Mouse (Mus musculus): Measurements from ENCODE around the gene Sema7a.

The Sema7a gene

DNA sequence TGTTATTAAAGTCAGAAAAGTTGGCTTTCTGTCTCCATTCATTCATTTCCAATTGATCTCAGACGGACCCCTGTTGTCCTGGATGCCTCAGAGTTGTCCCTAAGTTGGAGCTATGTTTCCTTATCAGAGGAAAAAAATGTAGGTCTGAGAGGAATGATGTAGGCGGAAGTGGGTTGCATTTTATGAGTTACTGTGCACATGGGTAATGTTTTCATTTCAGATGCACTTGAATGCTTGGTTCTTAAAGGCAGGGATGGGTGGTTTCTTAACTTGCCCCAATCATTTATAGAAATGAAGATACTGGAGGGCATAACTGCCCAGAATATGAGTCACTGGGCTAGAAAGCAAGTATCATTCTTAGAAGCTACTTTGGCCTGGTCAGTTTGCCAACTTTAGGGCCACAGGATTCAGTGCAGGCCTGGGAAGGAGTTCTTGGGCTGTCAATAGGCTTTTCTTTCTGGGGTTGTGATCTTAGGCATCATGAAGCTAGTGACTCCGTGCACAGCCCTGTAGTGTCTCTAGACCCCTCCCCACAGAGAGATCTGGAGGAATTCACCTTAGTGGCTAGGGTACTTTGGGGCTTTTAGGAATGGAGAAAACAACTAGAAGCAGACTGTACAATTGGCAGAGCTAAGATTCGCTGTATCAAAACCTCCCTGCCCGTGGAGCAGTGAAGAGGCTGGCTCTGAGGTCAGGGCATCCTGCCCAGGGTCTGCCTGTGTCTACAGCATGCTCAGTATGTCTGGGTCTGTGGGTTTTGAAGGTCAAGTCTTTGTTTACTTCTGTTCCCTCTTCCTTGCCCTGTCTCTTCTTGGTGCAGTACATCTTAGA lies 1.5 kb upstream of the Sema7a start:
- no peak for DNase-seq

DNA sequence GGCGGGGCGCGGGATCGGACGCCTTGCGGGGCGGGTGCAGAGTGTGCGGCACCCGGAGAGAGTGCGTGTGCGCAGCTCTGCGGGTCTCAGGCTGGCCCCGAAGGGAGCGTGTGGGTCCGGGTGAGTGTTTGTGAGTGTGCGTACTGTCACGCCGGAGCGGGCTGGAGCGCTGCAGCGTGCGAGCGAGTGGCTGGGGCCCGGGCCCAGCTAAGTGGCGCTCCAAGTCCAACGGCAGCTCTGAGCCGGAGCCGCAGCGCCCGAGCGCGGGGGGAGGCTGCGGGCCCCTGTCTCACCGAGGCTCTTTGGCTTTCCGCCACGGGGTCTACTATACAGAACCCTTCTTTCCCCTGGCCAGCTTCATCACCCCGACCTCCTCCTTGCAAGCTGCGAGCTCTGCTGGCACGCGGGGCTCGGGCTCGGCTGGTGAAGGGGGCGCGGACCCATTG lies 460 bp downstream of the Sema7a start:
- peak; percentile 37 for DNase-seq

DNA sequence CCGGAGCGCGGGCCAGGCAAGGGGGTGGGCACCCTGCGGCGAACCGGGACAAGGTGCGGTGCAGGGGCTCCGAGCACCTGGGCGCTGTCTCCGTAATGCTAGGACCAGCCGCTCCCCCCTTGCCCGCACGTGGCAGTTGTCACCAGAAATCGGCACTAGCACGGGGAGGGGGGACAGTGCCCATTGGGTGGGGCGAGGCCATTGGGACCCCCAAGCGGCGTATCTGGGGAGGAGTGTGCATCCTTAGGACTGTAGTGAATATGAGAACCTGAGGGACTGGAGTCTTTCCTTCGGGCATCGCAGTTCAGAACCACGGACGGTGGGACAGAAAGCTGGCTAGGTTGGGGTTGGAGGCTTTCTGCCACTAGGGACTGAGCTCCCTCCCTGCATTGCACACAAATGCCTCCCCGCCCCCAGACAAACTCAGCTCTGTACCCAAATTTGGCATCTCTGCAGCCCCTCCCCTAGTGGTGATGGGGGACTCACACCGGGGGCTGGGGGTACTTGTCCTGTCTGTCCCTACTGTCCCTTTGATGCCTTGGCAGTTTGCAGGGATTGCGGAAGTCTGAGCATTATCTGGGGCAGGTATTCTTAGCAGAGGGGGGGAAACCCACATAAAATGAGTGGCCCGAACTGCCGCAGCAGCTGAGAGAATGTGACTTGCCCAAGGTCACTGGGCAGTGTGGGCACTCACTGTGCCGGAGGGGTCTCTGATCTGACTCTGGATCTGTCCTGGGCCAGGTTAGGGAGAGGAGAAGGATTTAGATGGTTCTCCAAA lies 1.1 kb downstream of the Sema7a start:
- DNase-seq = no peak

DNA sequence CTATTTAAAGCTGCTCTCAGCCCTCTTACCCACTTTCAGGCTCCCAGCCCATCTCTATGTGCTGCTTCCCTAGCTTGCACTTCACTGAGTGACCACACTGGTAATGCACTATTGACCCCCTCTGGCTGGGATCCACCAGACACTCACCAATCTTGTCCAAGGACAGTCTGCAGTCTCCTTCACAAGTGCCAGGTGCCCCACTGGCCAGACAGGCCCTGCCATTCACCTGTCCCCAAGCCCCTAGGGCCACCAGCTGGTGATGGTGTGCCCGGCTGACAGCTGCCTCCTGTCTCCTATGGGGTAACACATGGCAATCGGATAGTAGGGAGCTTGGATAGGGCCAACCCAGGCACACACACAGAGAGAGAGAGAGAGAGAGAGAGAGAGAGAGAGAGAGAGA lies 2.1 kb downstream of the Sema7a start:
- no peak for DNase-seq

DNA sequence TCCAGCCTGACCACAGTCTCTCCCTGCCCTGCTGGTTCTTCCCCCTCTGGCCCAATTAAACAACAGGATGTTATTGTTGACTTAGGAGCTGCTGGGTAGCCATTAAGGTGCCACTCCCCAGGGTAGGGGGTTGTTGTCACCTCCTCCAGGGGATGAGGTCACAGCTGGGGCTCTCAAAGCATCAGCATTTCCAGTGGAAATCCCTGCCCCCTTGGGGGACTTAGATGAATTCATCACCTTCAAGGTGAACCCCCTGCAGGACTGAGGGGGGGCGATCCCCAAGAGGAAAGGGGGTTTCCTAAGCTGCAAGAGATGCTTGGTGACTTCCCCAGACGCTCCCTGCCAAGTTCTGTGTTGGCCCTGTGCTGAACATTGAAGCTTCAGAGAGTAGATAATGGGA lies 3.2 kb downstream of the Sema7a start:
- no peak for DNase-seq

DNA sequence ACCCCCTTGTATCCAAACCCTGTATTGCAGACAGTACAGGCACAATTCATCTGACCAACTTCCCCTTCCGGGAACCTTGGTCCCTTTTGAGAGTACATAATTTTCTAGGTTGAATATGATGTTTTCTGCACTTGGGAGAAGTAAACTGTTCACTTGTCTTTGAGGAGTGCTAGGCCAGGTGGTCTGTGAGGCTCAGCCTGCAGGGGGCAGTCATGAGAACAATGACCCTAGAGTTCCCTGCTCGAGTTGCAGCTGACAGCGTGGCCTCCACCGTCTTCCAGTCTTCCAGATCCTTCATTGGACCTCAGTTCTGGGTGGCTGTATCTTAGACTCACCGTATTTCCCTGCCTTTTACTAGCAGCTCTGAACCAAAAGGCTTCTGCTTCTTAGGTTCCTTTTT lies 4.7 kb downstream of the Sema7a start:
- peak; percentile 79 for DNase-seq

DNA sequence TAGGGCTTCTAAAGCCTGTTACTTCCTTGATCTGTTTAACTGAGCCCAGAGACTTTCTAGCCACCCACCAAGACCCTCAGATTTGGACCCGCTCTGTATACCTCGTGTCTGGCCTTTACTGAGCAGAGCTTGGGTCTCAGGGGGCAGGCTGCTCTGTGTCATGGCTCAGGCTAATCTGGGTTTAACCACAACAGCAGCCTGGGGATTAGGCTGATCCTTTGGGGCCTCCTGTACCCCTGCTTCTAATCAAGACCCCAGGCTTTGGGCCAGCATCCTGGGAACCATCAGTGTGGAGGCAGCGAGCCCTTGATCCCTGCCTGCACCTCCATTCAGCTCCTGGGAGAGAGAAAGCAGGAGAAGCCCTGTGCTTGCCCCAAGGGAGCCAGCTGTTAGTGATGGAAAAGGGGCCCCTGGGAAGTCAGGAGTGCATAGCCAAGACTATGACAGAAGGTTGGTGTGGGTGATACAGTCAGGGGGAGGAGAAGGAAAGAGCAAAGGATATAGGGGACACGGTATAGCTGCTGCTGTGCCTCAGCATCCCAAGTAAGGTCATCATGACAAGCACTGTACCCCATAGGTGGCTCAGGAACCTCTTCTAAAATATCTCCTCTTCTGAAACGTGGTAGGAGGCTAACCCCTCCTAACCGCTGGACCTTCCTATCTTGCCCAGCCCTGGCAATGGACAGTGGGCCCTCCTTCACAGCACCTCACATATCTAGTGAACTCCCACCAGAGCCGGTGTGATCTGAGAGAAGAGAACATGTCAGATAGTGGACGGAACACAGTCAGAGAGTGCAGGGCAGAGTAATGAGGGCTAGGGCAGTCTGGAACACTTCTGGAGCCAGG lies 6.1 kb downstream of the Sema7a start:
- no peak for DNase-seq

DNA sequence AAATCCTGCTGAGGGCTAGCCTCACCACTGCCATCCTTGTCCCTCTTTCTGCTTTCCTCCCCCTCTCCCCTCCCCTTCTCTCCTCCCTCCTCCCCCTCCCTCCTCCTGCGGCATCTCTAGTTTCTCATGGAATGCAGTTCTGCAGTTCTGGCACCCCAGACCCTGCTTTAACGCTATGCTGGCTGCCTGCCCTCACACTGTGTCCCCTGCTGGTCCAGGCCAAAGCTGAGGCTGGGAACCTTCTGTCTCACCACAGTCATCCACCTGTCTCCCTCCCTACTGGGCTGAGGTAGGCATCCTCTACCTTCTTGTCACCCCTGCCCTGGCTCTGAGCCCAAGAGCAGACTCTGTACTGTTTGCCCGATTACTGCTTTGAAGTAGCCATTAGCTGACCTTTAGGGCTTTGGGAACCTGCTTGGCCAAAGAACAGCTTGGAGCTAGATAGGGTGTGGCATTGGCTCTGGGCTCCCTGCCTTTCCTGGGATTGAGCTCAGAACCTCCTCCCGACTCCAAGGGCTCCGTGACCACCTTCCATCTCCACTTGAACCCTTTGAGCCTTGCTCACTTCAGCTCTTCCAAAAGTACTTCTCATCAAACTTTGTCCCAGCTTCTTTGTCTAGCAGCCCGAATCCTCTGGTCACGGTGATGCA lies 7.6 kb downstream of the Sema7a start:
- no peak for DNase-seq

DNA sequence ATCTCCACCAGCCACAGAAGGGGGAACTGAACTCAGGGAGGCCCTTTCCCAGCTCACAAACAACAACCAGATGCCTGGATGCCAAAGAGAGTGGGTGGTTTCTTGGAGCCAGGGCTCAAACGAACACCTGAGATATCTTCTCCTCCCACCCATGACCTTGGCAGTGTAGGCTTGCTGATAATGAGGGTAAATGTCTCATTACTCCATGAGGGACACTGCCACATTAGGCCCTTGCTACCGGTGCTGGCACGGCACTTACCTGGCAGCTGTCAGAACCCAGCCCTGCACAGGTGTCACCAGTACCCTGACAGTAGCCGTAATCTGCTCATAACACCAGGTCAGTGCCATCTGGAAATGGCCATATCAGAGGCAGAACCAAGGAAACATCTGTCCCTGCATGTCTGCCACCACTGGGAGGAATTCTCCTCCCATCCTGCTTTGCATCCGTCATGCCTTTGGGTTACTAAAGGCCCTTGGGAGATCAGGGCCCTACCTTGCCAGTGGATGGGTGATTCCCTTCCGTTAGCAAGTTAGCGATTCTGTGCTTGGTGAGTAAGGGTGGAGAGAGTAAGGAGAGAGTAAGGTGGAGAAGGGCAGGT lies 8.5 kb downstream of the Sema7a start:
- no peak for DNase-seq

DNA sequence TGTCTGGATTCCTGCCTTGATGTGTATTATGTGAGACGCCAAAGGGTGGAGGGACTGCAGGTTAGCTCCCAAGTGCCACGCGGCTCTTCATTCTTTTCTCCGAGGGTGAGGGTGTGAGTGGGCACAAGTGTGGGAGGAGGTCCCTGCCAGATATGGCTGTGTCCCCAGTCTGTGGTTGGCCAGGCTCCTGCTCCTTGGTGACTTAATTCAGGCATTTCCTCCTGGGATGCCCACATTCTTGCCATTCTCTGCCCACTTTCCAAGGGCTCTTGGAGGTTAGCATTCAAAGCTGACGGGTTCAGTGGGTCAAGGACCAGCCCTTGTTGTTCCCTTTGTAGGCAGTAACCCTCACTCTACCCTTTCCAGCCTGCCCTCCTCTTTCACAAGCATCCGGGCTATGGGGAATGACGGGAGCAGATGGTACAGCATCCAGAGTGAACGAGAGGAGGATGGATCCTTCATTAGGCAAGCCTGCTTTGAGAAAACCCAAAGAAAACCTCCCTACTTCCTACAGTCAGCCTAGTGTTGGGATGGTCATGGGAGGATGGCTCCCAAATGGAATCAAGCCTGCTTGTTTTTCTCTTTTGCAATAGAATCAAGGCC lies 9.3 kb downstream of the Sema7a start:
- peak; percentile 53 for DNase-seq

DNA sequence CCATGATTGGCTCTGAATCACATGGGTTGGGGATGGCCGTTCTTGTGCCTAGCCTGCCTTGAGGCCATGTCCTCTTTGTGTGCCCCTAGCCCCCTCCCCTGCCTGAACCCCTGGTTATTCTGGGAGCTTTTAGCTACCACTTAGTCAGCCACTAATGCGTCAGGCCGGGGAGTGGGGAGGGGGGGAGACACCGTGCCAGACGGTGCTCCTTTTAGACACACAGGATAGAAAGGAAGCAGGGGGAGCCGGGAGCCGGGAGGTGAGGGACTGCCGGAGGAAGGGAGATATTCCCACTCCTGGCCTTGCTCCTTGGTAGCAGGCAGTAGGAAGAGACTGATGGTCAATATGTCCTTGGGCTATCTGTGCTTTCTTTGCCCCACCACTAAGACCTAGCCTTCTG lies 10.0 kb downstream of the Sema7a start:
- DNase-seq = no peak

DNA sequence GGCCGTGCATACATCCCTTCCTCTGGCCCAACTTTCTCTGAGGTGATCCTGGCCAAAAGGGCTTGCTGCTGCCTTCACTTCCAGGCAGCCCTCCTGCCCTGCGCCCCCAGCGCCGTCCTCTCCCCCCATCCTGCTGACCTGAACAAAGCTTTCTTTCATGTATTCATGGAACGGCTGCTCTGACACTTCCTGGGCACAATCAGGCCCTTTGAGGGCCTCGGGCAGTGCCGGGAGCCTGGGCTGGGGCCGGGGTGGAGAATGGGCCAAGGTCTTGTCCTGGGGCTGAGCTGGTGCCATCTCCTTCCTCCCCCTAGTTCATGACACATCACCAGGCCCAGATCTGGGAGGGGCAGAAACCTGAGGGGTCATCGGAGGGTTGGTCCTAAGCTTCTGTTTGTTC lies 10.6 kb downstream of the Sema7a start:
- DNase-seq = no peak

DNA sequence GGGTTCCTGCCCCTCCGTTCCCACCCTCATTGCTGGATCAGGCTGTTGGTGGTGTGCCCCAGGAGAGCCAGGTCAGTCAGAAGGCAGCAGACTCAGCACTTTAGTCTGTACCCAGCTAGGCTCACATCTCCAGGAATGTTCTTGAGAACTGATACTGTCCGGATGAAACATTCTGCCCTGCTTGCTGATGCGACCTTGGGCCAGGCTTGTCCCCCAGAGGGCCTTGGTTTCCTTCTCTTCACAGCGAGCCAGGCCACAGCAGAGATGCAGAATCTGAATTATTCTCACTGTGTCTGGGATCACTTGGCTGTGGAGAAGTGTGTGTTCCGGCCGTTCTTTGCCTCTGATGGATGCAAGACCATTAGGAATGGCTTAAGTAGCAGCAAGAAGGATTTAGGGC lies 12.1 kb downstream of the Sema7a start:
- DNase-seq = no peak

DNA sequence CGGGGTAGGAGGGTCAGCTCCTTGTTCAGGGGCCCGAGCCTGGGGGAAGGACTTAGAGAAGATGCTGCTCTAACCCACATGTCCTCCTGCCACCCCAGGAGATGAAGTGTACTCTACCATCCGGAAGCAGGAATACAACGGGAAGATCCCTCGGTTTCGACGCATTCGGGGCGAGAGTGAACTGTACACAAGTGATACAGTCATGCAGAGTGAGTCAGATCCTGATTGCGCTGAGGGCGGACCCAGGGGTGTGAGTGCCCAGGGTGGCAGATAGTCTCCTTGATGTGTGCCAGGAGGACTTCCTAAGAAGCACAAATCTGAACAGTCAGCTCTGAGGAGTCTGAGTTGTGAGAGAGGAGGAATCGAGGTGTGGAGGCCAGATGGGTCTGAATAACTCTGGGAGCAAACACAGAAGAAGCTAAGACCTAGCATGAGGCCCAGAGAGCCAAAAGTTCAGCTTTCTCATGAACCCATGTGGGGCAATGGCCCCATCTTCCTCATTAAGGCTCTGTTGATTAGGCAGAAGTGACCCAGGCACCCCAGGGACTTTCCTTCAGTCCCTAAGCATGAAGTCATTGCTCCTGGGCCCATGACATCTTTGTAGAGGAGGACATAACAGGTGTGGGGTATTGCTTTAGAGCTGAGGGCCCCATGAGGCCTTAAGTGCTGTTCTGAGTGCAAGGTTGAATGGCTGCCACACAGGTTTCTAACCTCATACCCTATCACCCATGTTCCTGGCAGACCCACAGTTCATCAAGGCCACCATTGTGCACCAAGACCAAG lies 15.2 kb downstream of the Sema7a start:
- DNase-seq = no peak

DNA sequence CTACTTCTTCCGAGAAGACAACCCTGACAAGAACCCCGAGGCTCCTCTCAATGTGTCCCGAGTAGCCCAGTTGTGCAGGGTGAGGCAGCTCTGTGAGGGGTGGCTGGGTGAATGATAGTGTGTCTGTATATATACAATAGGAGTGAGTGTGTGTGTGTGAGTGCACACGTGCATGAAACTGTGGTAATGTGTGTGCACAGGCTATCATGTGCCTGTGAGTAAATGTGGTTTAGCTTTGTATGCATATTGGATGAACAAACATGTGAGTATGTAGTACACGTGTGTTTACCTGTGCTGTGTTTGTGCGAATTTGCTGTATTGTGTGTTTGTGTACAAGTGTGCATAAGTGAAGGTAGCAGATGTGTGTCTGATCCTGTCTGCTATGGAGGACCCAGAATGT lies 15.9 kb downstream of the Sema7a start:
- no peak for DNase-seq

DNA sequence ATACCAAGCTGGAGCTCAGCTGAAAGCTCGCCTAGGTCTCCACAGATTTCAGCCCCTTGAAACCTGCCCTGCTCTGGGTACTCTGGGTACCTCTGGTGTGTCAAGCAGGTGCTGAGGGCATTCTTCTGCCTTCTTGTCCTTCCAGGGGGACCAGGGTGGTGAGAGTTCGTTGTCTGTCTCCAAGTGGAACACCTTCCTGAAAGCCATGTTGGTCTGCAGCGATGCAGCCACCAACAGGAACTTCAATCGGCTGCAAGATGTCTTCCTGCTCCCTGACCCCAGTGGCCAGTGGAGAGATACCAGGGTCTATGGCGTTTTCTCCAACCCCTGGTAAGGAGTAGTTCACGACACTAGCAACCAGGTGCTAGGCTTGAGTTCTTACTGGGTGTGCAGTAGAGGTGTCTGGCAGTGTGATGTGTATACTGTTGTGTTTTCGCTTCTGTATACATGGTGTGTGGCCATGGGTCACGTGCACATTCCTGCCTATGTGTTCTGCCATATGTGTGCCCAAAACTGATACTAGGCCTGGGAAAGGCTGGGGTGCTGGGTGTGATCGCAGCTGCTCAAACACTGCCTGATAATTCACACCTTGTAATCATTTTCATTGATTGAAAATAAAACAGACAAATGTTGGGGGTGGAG lies 16.4 kb downstream of the Sema7a start:
- no peak for DNase-seq

DNA sequence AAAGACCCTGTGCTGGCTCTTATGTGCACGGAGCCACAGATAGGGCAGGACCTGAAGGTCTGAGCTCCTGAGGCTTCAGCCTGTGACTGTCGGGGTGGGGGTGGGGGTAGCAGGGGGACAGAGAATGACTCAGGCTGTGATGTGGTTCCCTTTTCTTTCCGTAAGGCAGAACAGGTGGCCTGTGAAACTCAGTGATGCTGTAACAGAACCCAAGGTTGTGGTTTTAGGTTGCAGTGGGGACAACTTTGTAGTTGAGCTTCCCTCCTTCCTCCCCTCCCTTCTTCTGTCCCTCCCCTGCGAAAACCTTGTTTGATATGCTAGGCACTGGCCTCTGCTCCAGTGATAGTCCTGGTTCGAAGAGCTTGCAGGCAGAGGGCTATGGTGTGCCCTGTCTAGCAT lies 16.9 kb downstream of the Sema7a start:
- no peak for DNase-seq

DNA sequence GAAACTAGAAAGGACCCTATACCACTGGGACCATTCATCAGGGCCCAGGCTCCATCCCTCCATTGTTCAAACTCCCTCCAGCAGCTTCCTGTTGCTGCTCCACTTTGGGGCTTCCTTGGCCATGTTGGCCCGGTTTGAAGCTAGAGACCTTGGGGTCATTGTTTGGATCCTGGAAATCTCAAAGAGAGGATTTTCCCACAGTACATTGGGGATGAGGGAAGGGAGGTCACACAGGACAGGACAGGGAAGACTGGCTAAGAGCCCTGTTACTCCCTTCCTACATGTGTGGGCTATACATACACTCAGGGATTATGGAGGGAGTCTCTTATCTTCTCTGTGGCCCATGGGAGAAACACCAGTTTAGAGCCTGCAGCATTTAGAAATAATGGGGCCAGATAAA lies 18.7 kb downstream of the Sema7a start:
- no peak for DNase-seq

DNA sequence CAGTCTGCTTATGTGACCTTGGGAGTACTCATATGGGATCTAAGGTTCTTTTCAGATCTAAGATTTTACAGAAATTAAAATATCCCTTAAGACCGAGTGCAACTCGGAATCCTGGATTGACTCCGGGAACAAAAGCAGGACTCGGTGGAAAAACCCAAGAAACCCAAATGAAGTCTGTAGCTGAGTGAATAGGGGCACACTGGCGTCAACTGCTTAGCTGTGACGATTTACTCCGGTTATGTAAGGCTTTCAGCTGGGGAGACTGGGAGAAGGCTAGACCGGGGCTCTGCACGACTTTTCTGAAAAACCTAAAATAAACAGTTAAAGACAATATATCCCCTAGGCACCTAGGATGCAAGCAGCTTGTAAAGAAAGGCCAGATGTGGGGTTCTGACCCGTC lies 19.5 kb downstream of the Sema7a start:
- no peak for DNase-seq

Data from lung, postnatal 14 days (tissue).